Mouse (Mus musculus): Measurements from ENCODE around the gene Gm20738. TPM values are rescaled to one million over a fixed set of nuclear protein-coding genes. Genes with fewer than 3 reads are reported as not detected.
"Not testable (repeated sequence)": the region's sequence is repeated elsewhere in the genome, so short reads cannot be mapped to it uniquely, and the experiment has no call there.

Gm20738 gene
- not detected in 2 replicates for polyA plus RNA-seq (2015; fragmentation: Nextera tagmentation; extraction: Ambion mirVana)

GRCm38 (mm10) chrY:37957511-37957910 is at the start of gene Gm20738:
Gm20738 (plus strand) TSS chrY:37957811.
- H3K9ac ChIP-seq (replicated peaks); ATAC-seq; H3K4me2 ChIP-seq (replicated peaks); H3K9me3 ChIP-seq; H3K27ac ChIP-seq; H3K4me3 ChIP-seq (replicated peaks); H3K36me3 ChIP-seq; H3K4me1 ChIP-seq (replicated peaks); H3K27me3 ChIP-seq: not testable (repeated sequence)
- WGBS = 92% methylated on average over 2 of the region's 4 CpGs
